Mouse (Mus musculus): ENCODE results near the gene B3gat3.
"Not testable (repeated sequence)": the region's sequence is repeated elsewhere in the genome, so short reads cannot be mapped to it uniquely, and the experiment has no call there.

The B3gat3 gene

GRCm38 (mm10) chr19:8942276-8942964 is 22.2 kb downstream of the B3gat3 start:
- DNase-seq (ENCODE audit: low spot score) = no peak

- no peak for DNase-seq (ENCODE audit: low spot score)
Measured at GRCm38 (mm10) chr19:8943047-8943446, 22.9 kb downstream of the B3gat3 start.

GRCm38 (mm10) chr19:8944062-8944461 is 23.9 kb downstream of the B3gat3 start:
- no peak for DNase-seq (ENCODE audit: low spot score)

GRCm38 (mm10) chr19:8944750-8945149 is 24.6 kb downstream of the B3gat3 start:
- no peak for DNase-seq (ENCODE audit: low spot score)

GRCm38 (mm10) chr19:8945251-8945650 is 25.1 kb downstream of the B3gat3 start:
- no peak for DNase-seq (ENCODE audit: low spot score)

GRCm38 (mm10) chr19:8946929-8947328 is 26.8 kb downstream of the B3gat3 start:
- no peak for DNase-seq (ENCODE audit: low spot score)

- no peak for DNase-seq (ENCODE audit: low spot score)
Measured at GRCm38 (mm10) chr19:8950190-8950589, 30.0 kb downstream of the B3gat3 start.

- no peak for DNase-seq (ENCODE audit: low spot score)
Measured at GRCm38 (mm10) chr19:8952241-8952640, 32.1 kb downstream of the B3gat3 start.

- DNase-seq (ENCODE audit: low spot score) = peak; percentile 93
Measured at GRCm38 (mm10) chr19:8953135-8954039, 33.2 kb downstream of the B3gat3 start, which contains the start of gene Tut1. TSS of gene Tut1 (plus strand) at chr19:8953847.

GRCm38 (mm10) chr19:8954171-8954570 is 34.0 kb downstream of the B3gat3 start:
- DNase-seq (ENCODE audit: low spot score) = no peak

- no peak for DNase-seq (ENCODE audit: low spot score)
Measured at GRCm38 (mm10) chr19:8962256-8962655, 42.1 kb downstream of the B3gat3 start.

- DNase-seq (ENCODE audit: low spot score) = no peak
Measured at GRCm38 (mm10) chr19:8965075-8965474, 44.9 kb downstream of the B3gat3 start.

GRCm38 (mm10) chr19:8965771-8966170 is 45.6 kb downstream of the B3gat3 start:
- no peak for DNase-seq (ENCODE audit: low spot score)

- no peak for DNase-seq (ENCODE audit: low spot score)
Measured at GRCm38 (mm10) chr19:8966198-8966589, 46.0 kb downstream of the B3gat3 start.

- DNase-seq (ENCODE audit: low spot score) = peak; percentile 99
Measured at GRCm38 (mm10) chr19:8966590-8967372, 46.6 kb downstream of the B3gat3 start, which contains the start of gene Eef1g. TSS of gene Eef1g (plus strand) at chr19:8967041.

GRCm38 (mm10) chr19:8967373-8967743 is 47.2 kb downstream of the B3gat3 start:
- DNase-seq (ENCODE audit: low spot score) = no peak

GRCm38 (mm10) chr19:8967893-8968292 is 47.7 kb downstream of the B3gat3 start:
- no peak for DNase-seq (ENCODE audit: low spot score)

GRCm38 (mm10) chr19:8972491-8972890 is 52.3 kb downstream of the B3gat3 start:
- not testable (repeated sequence) for DNase-seq (ENCODE audit: low spot score)

GRCm38 (mm10) chr19:8974638-8975037 is 54.5 kb downstream of the B3gat3 start:
- no peak for DNase-seq (ENCODE audit: low spot score)

GRCm38 (mm10) chr19:8975491-8975890 is 55.3 kb downstream of the B3gat3 start:
- DNase-seq (ENCODE audit: low spot score) = no peak

- DNase-seq (ENCODE audit: low spot score) = no peak
Measured at GRCm38 (mm10) chr19:8976535-8976934, 56.4 kb downstream of the B3gat3 start.

Data from left cerebral cortex, adult 11 months (tissue).